Mouse (Mus musculus): ENCODE measurements at regions not wholly inside any gene's neighbourhood (a gene's known extent, or its start where the extent isn't known, plus 50 kb on each side); places are given as distances from the start of the nearest gene placed in this dataset.

DNA sequence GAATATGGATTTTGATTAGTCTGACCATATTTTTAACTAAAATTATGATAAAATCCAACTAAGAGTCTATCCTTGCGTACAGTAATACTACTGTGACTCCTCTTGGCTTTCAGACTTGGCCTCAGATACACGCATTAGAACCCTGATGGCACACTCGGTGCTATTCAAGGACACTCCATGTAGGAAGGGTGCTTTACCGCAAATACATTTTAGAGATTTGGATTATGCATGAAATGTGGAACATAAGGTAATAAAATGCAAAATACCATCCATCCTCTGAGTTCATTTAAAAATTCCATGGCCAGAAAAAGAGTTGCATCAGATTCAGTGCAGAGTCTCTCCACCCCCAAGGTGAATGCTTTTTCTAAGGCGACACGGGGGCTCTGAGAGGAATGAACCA lies 157.7 kb upstream of the Clec14a start:
- H3K36me3 ChIP-seq, result no peaks in the 10 kb centered on the region
- H3K4me3 ChIP-seq (replicated peaks), result no peak overlapping the region
- H3K9ac ChIP-seq, result no peak overlapping the region
- H3K4me2 ChIP-seq, result no peak overlapping the region
- no peak for ATAC-seq (ENCODE audit: insufficient read depth, low FRiP score, low read depth)
- no peaks in the 10 kb centered on the region for H3K27me3 ChIP-seq (replicated peaks)
- H3K4me1 ChIP-seq, result no peaks in the 10 kb centered on the region
- H3K9me3 ChIP-seq, result no peaks in the 10 kb centered on the region
- 83% methylated on average over 6 of the region's 6 CpGs for whole genome bisulfite sequencing
- no peak overlapping the region for H3K27ac ChIP-seq

DNA sequence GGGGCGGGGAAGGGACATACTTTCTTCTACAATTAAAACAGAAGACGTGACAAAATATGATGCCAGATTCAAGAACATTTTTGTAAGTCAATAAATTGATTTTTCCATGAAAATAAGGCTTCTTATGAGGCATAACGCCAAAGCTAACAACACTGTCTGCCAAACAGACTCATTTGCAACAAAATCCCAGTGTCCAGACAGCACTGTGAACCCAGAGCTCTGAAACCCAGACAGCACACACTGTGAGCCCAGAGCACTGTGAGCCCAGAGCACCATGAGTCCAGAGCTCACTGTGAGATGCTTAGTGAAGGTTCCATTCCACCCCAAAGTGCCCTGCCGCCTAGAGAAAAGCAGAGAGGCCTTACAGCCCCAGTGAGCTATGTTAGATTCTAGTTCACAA lies 156.9 kb upstream of the Clec14a start:
- Histone ChIP-seq H3K4me1 (no peaks in the 10 kb centered on the region), H3K36me3 (no peaks in the 10 kb centered on the region), H3K27ac (no peak overlapping the region), H3K4me2 (no peak overlapping the region), H3K4me3 (replicated peaks) (no peak overlapping the region), H3K9ac (no peak overlapping the region), H3K9me3 (no peaks in the 10 kb centered on the region), H3K27me3 (replicated peaks) (no peaks in the 10 kb centered on the region)
- ATAC-seq (ENCODE audit: insufficient read depth, low FRiP score, low read depth), result no peak
- WGBS, result 66% methylated on average over 4 of the region's 4 CpGs

DNA sequence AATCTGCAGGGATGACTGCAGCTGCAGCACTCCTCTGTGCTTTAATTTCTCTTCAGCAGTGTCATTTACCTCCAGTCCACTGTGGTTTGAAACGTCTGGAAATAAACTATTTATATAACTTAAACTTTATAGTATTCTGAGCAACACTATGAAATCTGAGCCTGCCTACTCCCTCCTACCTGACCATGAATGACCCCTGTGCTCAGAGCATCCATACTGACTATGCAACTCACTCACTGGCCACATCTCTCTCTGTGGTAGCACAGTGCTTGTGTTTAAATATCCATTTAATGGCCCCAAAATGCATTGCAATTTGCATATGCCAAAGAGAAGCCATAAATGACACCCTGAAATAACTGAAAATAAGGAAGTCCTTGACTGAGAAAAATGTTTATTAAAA lies 154.5 kb upstream of the Clec14a start:
- WGBS, result 27% methylated on average over 1 of the region's 1 CpGs
- ATAC-seq (ENCODE audit: insufficient read depth, low FRiP score, low read depth), result no peak
- H3K36me3 ChIP-seq, result no peaks in the 10 kb centered on the region
- H3K27me3 ChIP-seq (replicated peaks), result no peaks in the 10 kb centered on the region
- no peak overlapping the region for H3K27ac ChIP-seq
- no peak overlapping the region for H3K4me3 ChIP-seq (replicated peaks)
- no peaks in the 10 kb centered on the region for H3K4me1 ChIP-seq
- no peak overlapping the region for H3K4me2 ChIP-seq
- H3K9ac ChIP-seq, result no peak overlapping the region
- no peaks in the 10 kb centered on the region for H3K9me3 ChIP-seq

DNA sequence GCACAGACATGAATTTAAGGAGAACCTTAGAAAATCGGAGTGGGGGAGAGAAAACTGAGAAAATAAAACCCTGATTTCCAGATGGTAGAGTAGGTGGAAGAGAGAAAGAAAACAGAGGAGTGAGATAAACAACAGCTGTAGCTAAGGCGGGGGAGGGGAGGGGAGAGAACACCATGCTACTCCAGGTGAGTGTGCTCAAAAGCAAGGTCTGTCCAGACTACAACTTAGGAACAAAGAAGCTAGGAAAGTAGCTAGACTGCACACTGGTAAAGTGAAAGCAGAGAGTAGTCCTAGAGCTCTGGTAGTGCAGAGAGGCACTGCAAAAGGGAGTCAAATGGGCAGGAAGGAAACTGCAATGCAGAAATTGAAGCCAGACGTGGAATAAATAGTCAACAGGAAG lies 132.8 kb upstream of the Clec14a start:
- H3K9me3 ChIP-seq, result no peaks in the 10 kb centered on the region
- no peak overlapping the region for H3K4me2 ChIP-seq
- H3K4me3 ChIP-seq (replicated peaks), result no peak overlapping the region
- 62% methylated on average over 3 of the region's 3 CpGs for WGBS
- no peak overlapping the region for H3K9ac ChIP-seq
- no peak overlapping the region for H3K27ac ChIP-seq
- H3K4me1 ChIP-seq, result no peaks in the 10 kb centered on the region
- no peaks in the 10 kb centered on the region for H3K27me3 ChIP-seq (replicated peaks)
- no peak for ATAC-seq (ENCODE audit: insufficient read depth, low FRiP score, low read depth)
- no peaks in the 10 kb centered on the region for H3K36me3 ChIP-seq

DNA sequence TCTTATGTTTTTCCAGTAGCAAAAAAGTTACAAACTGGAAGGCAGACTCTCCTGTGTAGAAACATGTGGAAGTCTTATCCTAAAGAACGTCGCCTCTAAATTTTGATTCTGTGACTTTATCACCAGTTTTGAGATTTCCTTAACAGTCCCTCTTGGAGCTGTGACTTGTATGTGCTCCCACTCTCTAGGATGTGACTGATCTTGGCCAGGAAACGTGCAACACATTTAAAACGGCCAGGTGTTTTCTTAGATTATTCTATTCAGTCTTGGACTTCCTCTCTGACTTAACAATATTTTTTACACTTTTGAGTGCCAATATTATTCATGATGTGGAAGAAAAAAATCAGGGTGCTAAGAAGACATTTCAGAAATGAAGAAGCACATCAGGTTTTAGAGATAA lies 91.2 kb upstream of the Clec14a start:
- H3K27ac ChIP-seq, result no peak overlapping the region
- no peak for ATAC-seq (ENCODE audit: insufficient read depth, low FRiP score, low read depth)
- no peak overlapping the region for H3K9ac ChIP-seq
- H3K4me1 ChIP-seq, result no peaks in the 10 kb centered on the region
- H3K4me2 ChIP-seq, result no peak overlapping the region
- H3K27me3 ChIP-seq (replicated peaks), result no peaks in the 10 kb centered on the region
- WGBS, result 69% methylated on average over 4 of the region's 4 CpGs
- no peaks in the 10 kb centered on the region for H3K9me3 ChIP-seq
- no peaks in the 10 kb centered on the region for H3K36me3 ChIP-seq
- no peak overlapping the region for H3K4me3 ChIP-seq (replicated peaks)

DNA sequence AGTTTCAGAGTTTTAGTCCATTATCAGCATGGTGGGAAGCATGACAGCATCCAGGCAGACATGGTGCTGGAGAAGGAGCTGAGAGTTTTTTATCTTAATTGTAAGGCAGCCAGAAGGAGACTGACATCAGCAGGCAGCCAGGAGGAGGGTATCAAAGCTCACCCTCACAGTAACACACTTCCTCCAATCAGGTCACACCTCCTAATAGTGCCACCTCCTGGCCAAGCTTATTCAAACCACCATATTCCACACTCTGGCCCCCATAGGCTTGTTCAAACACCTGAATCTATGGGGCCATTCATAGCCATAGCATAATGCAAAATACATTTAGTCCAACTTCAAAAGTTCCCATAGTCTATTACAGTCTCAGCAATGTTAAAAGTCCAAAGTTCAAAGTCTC lies 65.1 kb upstream of the Clec14a start:
- H3K27ac ChIP-seq, result no peak overlapping the region
- H3K4me1 ChIP-seq, result no peaks in the 10 kb centered on the region
- no peak overlapping the region for H3K9ac ChIP-seq
- no peak for ATAC-seq (ENCODE audit: insufficient read depth, low FRiP score, low read depth)
- H3K4me2 ChIP-seq, result no peak overlapping the region
- no peaks in the 10 kb centered on the region for H3K36me3 ChIP-seq
- H3K9me3 ChIP-seq, result no peaks in the 10 kb centered on the region
- no peak overlapping the region for H3K4me3 ChIP-seq (replicated peaks)
- no peaks in the 10 kb centered on the region for H3K27me3 ChIP-seq (replicated peaks)

DNA sequence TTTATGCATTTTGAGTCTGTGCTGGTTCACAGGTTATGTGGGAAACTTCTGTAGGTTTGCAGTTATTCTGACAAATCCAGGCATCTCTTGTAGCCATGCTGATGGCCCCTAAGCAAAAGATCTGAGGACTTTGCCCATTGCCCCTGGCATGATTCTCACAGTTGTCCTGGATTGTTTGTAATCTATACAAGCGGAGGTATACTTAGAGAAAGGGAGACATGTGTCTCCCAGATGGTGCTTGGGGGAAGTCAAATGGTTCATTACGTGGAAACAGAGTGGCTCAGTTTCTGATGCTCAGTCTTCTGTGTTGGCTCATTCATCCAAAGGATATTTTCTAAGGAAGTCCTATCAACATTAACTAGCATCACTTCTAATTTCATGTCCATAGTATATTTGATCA lies 60.8 kb upstream of the Clec14a start:
- H3K4me1 ChIP-seq, result no peaks in the 10 kb centered on the region
- H3K4me3 ChIP-seq (replicated peaks), result no peak overlapping the region
- ATAC-seq (ENCODE audit: insufficient read depth, low FRiP score, low read depth), result no peak
- no peaks in the 10 kb centered on the region for H3K36me3 ChIP-seq
- H3K9ac ChIP-seq, result no peak overlapping the region
- H3K27ac ChIP-seq, result no peak overlapping the region
- H3K27me3 ChIP-seq (replicated peaks), result no peaks in the 10 kb centered on the region
- no peak overlapping the region for H3K4me2 ChIP-seq
- H3K9me3 ChIP-seq, result no peaks in the 10 kb centered on the region
- 77% methylated on average over 2 of the region's 2 CpGs for WGBS

DNA sequence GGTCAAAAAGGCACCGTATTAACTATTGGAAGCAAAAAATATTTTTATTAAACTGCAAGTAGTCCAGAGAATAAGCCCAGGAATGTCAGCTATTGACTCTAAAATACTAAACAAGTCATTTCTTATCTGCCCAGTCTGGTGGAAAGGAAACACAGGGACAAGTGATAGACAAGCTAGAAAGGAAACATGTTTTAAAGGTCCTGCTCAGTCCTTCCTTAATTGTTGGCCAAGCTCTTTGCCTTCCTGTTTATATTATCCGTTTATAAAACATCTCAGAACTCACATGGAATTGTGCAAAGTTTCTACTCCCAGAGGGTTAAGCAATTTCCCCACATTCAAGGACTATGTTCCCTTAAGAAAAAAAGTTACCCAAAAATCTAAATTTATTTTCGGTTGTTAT lies 54.9 kb upstream of the Clec14a start:
- Histone ChIP-seq H3K4me2 (no peak overlapping the region), H3K9ac (no peak overlapping the region), H3K4me3 (replicated peaks) (no peak overlapping the region), H3K27ac (no peak overlapping the region), H3K4me1 (no peaks in the 10 kb centered on the region), H3K9me3 (no peaks in the 10 kb centered on the region), H3K36me3 (no peaks in the 10 kb centered on the region), H3K27me3 (replicated peaks) (no peaks in the 10 kb centered on the region)
- no peak; the same call in 1 of the 2 replicates for ATAC-seq (ENCODE audit: insufficient read depth, low FRiP score, low read depth)
- 57% methylated on average over 3 of the region's 3 CpGs for WGBS
